Mouse (Mus musculus): ENCODE measurements at regions not wholly inside any gene's neighbourhood (a gene's known extent, or its start where the extent isn't known, plus 50 kb on each side); places are given as distances from the start of the nearest gene placed in this dataset.

GRCm38 (mm10) chr1:92730576-92730975 is 81.9 kb upstream of the Otos start:
- no peak overlapping the region for H3K9ac ChIP-seq (ENCODE audit: insufficient read depth, low read depth, low read length, poor library complexity, severe bottlenecking)
- H3K4me3 ChIP-seq (ENCODE audit: insufficient read depth in 1 of 2, low read depth in 1 of 2, low read length in 2 of 2, poor library complexity in 1 of 2, severe bottlenecking in 1 of 2) = no peak overlapping the region
- in situ Hi-C loops (cut with MboI; ENCODE audit: low sequenced_read_pairs in 2 of 2, unreplicated experiment in 2 of 2) = no loop called here
- H3K9me3 ChIP-seq (ENCODE audit: control insufficient read depth, insufficient read depth, low read depth, low read length) = no peaks in the 10 kb centered on the region
- TF ChIP-seq HCFC1 (IDR thresholded peaks at IDR 0.05; ENCODE audit: borderline replicate concordance, insufficient read depth, low read length) = no peak
- no peak for TF ChIP-seq MAFK (IDR thresholded peaks at IDR 0.05; ENCODE audit: insufficient read depth, low read depth, low read length)
- no peak for TF ChIP-seq ZNF384 (IDR thresholded peaks at IDR 0.05; ENCODE audit: low read depth, low read length)
- TF ChIP-seq CHD2 (IDR thresholded peaks at IDR 0.05; ENCODE audit: low read depth, low read length) = no peak
- TF ChIP-seq ZC3H11A (IDR thresholded peaks at IDR 0.05; ENCODE audit: borderline replicate concordance, low read depth, low read length) = no peak
- H3K27ac ChIP-seq (ENCODE audit: insufficient read depth, low read depth, low read length, poor library complexity, severe bottlenecking) = no peak overlapping the region
- H3K36me3 ChIP-seq (ENCODE audit: control insufficient read depth, insufficient read depth, low read length, poor library complexity, severe bottlenecking) = no peaks in the 10 kb centered on the region
- DNase-seq (ENCODE audit: low read depth, low spot score) = no peak
- H3K4me1 ChIP-seq (ENCODE audit: control insufficient read depth in 2 of 2, insufficient read depth in 2 of 2, low read length in 2 of 2, poor library complexity in 1 of 2) = no peaks in the 10 kb centered on the region

GRCm38 (mm10) chr1:92727961-92728360 is 79.3 kb upstream of the Otos start:
- Histone ChIP-seq H3K4me1 (ENCODE audit: control insufficient read depth in 2 of 2, insufficient read depth in 2 of 2, low read length in 2 of 2, poor library complexity in 1 of 2) (no peaks in the 10 kb centered on the region), H3K9me3 (ENCODE audit: control insufficient read depth, insufficient read depth, low read depth, low read length) (no peaks in the 10 kb centered on the region), H3K36me3 (ENCODE audit: control insufficient read depth, insufficient read depth, low read length, poor library complexity, severe bottlenecking) (no peaks in the 10 kb centered on the region), H3K27ac (ENCODE audit: insufficient read depth, low read depth, low read length, poor library complexity, severe bottlenecking) (no peak overlapping the region), H3K9ac (ENCODE audit: insufficient read depth, low read depth, low read length, poor library complexity, severe bottlenecking) (no peak overlapping the region), H3K4me3 (ENCODE audit: insufficient read depth in 1 of 2, low read depth in 1 of 2, low read length in 2 of 2, poor library complexity in 1 of 2, severe bottlenecking in 1 of 2) (no peak overlapping the region)
- in situ Hi-C loops (cut with MboI; ENCODE audit: low sequenced_read_pairs in 2 of 2, unreplicated experiment in 2 of 2) = no loop called here
- TF ChIP-seq ZC3H11A (IDR thresholded peaks at IDR 0.05; ENCODE audit: borderline replicate concordance, low read depth, low read length) (no peak), ZNF384 (IDR thresholded peaks at IDR 0.05; ENCODE audit: low read depth, low read length) (no peak), CHD2 (IDR thresholded peaks at IDR 0.05; ENCODE audit: low read depth, low read length) (no peak), MAFK (IDR thresholded peaks at IDR 0.05; ENCODE audit: insufficient read depth, low read depth, low read length) (no peak), HCFC1 (IDR thresholded peaks at IDR 0.05; ENCODE audit: borderline replicate concordance, insufficient read depth, low read length) (no peak)
- no peak for DNase-seq (ENCODE audit: low read depth, low spot score)

GRCm38 (mm10) chr1:92727371-92727770 is 78.7 kb upstream of the Otos start:
- no peak for DNase-seq (ENCODE audit: low read depth, low spot score)
- Histone ChIP-seq H3K36me3 (ENCODE audit: control insufficient read depth, insufficient read depth, low read length, poor library complexity, severe bottlenecking) (no peaks in the 10 kb centered on the region), H3K27ac (ENCODE audit: insufficient read depth, low read depth, low read length, poor library complexity, severe bottlenecking) (no peak overlapping the region), H3K9ac (ENCODE audit: insufficient read depth, low read depth, low read length, poor library complexity, severe bottlenecking) (no peak overlapping the region), H3K9me3 (ENCODE audit: control insufficient read depth, insufficient read depth, low read depth, low read length) (no peaks in the 10 kb centered on the region), H3K4me3 (ENCODE audit: insufficient read depth in 1 of 2, low read depth in 1 of 2, low read length in 2 of 2, poor library complexity in 1 of 2, severe bottlenecking in 1 of 2) (no peak overlapping the region), H3K4me1 (ENCODE audit: control insufficient read depth in 2 of 2, insufficient read depth in 2 of 2, low read length in 2 of 2, poor library complexity in 1 of 2) (no peaks in the 10 kb centered on the region)
- TF ChIP-seq HCFC1 (IDR thresholded peaks at IDR 0.05; ENCODE audit: borderline replicate concordance, insufficient read depth, low read length) = no peak
- TF ChIP-seq ZC3H11A (IDR thresholded peaks at IDR 0.05; ENCODE audit: borderline replicate concordance, low read depth, low read length) = no peak
- TF ChIP-seq MAFK (IDR thresholded peaks at IDR 0.05; ENCODE audit: insufficient read depth, low read depth, low read length) = no peak
- in situ Hi-C loops (cut with MboI; ENCODE audit: low sequenced_read_pairs in 2 of 2, unreplicated experiment in 2 of 2) = no loop called here

- TF ChIP-seq CHD2 (IDR thresholded peaks at IDR 0.05; ENCODE audit: low read depth, low read length) = no peak
- no peak for TF ChIP-seq ZC3H11A (IDR thresholded peaks at IDR 0.05; ENCODE audit: borderline replicate concordance, low read depth, low read length)
- no peak for TF ChIP-seq HCFC1 (IDR thresholded peaks at IDR 0.05; ENCODE audit: borderline replicate concordance, insufficient read depth, low read length)
- no peak for TF ChIP-seq MAFK (IDR thresholded peaks at IDR 0.05; ENCODE audit: insufficient read depth, low read depth, low read length)
- TF ChIP-seq ZNF384 (IDR thresholded peaks at IDR 0.05; ENCODE audit: low read depth, low read length) = no peak
- no peaks in the 10 kb centered on the region for H3K4me1 ChIP-seq (ENCODE audit: control insufficient read depth in 2 of 2, insufficient read depth in 2 of 2, low read length in 2 of 2, poor library complexity in 1 of 2)
- H3K36me3 ChIP-seq (ENCODE audit: control insufficient read depth, insufficient read depth, low read length, poor library complexity, severe bottlenecking) = no peaks in the 10 kb centered on the region
- no peaks in the 10 kb centered on the region for H3K9me3 ChIP-seq (ENCODE audit: control insufficient read depth, insufficient read depth, low read depth, low read length)
- DNase-seq (ENCODE audit: low read depth, low spot score) = no peak
- no peak overlapping the region for H3K4me3 ChIP-seq (ENCODE audit: insufficient read depth in 1 of 2, low read depth in 1 of 2, low read length in 2 of 2, poor library complexity in 1 of 2, severe bottlenecking in 1 of 2)
- no peak overlapping the region for H3K27ac ChIP-seq (ENCODE audit: insufficient read depth, low read depth, low read length, poor library complexity, severe bottlenecking)
- H3K9ac ChIP-seq (ENCODE audit: insufficient read depth, low read depth, low read length, poor library complexity, severe bottlenecking) = no peak overlapping the region
- in situ Hi-C loops (cut with MboI; ENCODE audit: low sequenced_read_pairs in 2 of 2, unreplicated experiment in 2 of 2) = no loop called here
Measured at GRCm38 (mm10) chr1:92726341-92726740, 77.7 kb upstream of the Otos start.

GRCm38 (mm10) chr1:92724135-92724534 is 75.5 kb upstream of the Otos start:
- DNase-seq (ENCODE audit: low read depth, low spot score) = no peak
- no peak overlapping the region for H3K27ac ChIP-seq (ENCODE audit: insufficient read depth, low read depth, low read length, poor library complexity, severe bottlenecking)
- H3K4me3 ChIP-seq (ENCODE audit: insufficient read depth in 1 of 2, low read depth in 1 of 2, low read length in 2 of 2, poor library complexity in 1 of 2, severe bottlenecking in 1 of 2) = no peak overlapping the region
- in situ Hi-C loops (cut with MboI; ENCODE audit: low sequenced_read_pairs in 2 of 2, unreplicated experiment in 2 of 2) = no loop called here
- no peaks in the 10 kb centered on the region for H3K9me3 ChIP-seq (ENCODE audit: control insufficient read depth, insufficient read depth, low read depth, low read length)
- H3K4me1 ChIP-seq (ENCODE audit: control insufficient read depth in 2 of 2, insufficient read depth in 2 of 2, low read length in 2 of 2, poor library complexity in 1 of 2) = no peaks in the 10 kb centered on the region
- H3K36me3 ChIP-seq (ENCODE audit: control insufficient read depth, insufficient read depth, low read length, poor library complexity, severe bottlenecking) = no peaks in the 10 kb centered on the region
- TF ChIP-seq MAFK (IDR thresholded peaks at IDR 0.05; ENCODE audit: insufficient read depth, low read depth, low read length) = no peak
- no peak for TF ChIP-seq CHD2 (IDR thresholded peaks at IDR 0.05; ENCODE audit: low read depth, low read length)
- no peak overlapping the region for H3K9ac ChIP-seq (ENCODE audit: insufficient read depth, low read depth, low read length, poor library complexity, severe bottlenecking)

All from ES-E14 (cell line).